Mouse (Mus musculus): Measurements from ENCODE around the gene Ephb1.

Gene Ephb1

DNA sequence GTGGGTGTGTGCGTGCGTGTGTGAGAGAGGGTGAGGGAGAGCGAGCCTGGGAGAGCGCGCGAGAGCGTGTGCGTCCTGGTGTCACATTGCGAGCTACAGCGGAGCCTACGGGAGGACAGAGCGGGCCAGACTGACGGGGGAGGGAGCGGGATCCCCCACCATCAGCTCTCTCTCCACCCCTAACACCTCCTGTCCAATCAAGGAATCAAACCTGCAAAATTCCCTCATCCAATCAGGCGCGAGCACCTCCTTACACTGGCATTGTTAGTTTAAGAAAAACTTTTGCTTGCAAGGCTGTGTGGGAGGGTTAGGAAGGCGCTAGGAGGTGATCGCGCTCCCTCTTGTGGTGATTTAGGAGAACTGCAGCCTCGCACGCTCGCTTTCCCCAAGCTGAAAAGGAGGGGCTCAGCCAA is at the start of gene Ephb1:
Gene Ephb1, minus strand, starts transcription at position 133 of the 413 bp plus-strand sequence.
- DNase-seq, result peak; percentile 80 to 83

DNA sequence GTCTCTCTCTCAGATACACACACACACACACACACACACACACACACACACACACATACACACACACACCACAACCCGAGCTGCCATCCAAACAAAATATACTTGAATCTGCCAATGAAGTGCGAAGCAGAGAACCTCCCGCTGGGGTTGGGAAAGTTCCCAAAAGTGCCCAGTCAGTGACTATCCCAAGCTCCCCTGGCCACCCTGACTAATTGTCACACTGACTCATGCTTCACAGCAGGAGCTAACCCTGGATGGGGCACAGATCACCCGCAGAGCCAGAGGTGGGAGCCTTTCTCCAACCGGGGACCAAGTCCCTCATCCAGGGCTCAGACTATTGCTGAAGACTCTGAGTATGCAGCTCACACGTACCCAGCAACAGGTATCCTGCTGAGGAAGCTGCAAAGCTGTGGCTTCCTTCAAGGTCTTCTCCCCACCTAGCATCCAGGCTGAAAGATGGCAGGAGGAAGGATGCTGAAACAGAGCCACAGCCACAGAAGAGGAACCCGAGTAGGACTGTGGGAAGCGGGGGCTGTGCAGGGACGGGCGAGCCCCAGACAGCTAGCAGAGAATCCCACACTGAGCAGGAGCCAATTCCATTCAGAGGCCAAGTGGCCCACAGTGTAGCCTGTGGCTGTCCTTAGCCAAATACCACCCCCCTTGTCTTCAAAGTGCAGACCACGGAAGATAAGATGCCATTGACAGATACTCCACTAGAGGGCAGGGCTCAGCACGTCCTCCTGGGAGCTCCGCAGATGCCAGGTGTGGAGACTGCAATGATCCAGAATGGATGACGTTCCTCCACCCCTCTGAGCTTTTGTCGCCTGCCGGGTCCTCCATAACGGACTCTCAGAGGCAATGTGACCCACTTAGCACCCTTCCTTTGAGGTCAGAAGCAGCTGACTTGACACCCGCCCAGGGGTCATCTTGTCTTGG is 48.9 kb upstream of the Ephb1 start:
- peak; percentile 28 to 41 for DNase-seq

DNA sequence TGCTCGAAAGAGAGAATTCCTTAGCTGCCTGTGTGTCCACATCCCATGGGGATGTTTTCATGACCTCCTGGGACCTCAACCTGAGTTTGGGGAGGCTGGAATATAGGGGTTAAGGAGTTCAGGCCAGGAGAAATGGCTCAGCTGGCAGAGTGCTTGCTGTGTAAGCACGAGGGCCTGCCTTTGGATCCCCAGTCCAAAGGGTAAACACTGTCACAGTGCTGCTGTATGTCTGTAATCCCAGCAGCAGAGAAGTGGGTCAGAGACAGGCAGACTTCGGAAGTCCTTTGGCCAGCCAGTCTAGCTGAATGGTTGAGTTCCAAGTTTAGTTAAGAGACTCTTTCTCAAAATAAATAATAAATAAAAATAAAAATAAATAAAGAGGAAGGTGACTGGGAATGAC is 48.2 kb upstream of the Ephb1 start:
- no peak for DNase-seq

DNA sequence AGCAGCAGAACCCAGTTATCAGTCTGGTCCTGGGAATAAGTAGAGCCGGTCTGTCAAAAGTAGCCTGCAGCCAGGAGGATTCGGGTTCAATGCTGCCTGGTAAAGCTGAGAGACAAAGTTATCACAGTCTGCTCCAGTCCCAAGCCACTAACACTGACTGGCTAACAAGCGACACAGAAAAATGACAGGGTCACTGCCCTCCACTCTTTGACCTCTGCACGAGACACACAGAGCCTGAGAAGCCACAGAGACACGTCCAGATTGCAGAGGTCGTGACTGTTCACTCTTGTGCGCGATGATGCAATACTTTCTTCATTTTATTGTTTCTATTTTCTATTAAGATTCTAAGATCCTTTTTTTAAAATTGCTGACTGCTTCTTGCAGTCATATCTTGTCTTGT is 33.8 kb upstream of the Ephb1 start:
- DNase-seq, result no peak

GRCm38 (mm10) chr9:102386816-102387215 is 32.3 kb upstream of the Ephb1 start:
- no peak for DNase-seq

GRCm38 (mm10) chr9:102380235-102380634 is 25.7 kb upstream of the Ephb1 start:
- no peak for DNase-seq

- no peak for DNase-seq
These were observed 20.2 kb upstream of the Ephb1 start for GRCm38 (mm10) chr9:102374661-102375060.

DNA sequence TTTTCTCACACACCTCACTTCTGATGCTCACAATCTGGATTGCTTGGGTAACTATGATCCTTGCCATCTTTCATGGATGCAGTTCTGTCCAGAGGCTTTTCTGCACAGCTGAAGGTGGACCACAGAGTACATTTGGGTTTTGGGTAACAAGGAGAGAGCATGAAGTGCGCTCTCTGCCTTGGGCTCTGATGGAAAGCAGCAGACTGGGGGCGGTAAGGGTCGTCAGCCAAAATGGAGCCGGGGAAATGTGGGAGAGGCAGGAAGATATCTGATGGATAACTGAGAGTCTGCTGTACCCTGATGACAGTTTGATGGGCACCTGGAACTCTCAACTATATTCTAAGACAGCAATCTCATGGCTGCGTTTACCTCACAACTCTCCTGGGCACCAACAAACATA is 19.4 kb upstream of the Ephb1 start:
- no peak for DNase-seq

DNA sequence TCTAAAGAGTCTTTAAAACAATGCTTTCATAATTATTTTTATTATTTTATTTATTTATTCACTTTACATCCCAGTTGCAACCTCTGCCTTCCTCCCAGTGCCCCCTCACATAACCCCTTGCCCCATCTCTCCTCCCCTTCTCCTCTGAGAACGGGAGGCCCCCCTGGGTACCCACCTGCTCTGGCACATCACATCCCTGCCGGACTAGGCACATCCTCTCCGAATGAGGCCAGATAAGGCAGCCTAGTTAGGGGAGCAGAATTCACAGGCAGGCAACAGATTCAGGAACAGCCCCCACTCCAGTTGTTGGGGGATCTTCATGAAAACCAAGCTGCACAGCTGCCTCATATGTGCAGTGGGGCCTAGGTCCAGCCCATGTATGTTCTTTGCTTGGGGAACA is 17.4 kb upstream of the Ephb1 start:
- no peak for DNase-seq

GRCm38 (mm10) chr9:102371036-102371770 is 16.7 kb upstream of the Ephb1 start:
- no peak for DNase-seq

- no peak for DNase-seq
These were observed 15.6 kb upstream of the Ephb1 start for GRCm38 (mm10) chr9:102370141-102370540.

DNA sequence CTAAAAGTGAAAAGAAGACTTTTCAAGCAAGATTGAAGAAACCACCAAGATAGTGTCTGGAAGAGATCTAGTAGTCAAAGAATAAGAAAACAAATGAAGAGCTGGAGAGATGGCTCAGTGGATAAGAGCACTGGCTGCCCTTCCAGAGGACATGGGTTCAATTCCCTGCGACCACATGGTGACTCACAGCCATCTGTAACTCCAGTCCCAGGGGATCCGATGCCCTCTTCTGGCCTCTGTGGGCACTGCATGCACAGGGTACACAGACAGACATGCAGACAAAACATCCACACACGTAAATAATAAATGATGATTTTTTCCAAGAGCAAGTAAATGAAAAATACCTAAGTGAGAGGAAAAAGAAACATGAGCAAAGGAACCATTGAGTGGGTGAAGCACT is 14.6 kb upstream of the Ephb1 start:
- no peak for DNase-seq

DNA sequence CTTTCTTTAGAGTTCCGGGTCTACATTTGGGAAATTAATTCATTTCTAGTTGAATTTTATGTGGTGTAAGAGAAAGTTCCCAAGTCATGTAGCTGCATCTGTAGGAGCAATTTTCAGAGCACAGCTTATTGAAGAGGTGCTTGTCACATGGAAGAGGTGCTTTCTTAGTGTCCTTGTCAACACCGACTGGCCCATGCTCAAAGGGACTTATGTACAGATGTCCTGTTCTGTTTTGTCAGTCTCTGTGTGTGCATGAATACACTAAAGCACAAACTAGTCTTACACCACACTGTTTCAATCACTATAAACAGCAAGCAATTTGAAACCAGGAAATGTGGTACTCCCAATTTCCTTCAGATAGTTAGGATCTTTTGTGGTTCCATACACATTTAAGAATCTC is 13.3 kb upstream of the Ephb1 start:
- DNase-seq, result no peak

GRCm38 (mm10) chr9:102365536-102365935 is 11.0 kb upstream of the Ephb1 start:
- no peak for DNase-seq

GRCm38 (mm10) chr9:102359311-102359710 is 4.8 kb upstream of the Ephb1 start:
- no peak for DNase-seq

- DNase-seq, result no peak
These were observed 4.2 kb upstream of the Ephb1 start for GRCm38 (mm10) chr9:102358711-102359110.

- DNase-seq, result no peak
These were observed 3.5 kb upstream of the Ephb1 start for GRCm38 (mm10) chr9:102358011-102358410.

DNA sequence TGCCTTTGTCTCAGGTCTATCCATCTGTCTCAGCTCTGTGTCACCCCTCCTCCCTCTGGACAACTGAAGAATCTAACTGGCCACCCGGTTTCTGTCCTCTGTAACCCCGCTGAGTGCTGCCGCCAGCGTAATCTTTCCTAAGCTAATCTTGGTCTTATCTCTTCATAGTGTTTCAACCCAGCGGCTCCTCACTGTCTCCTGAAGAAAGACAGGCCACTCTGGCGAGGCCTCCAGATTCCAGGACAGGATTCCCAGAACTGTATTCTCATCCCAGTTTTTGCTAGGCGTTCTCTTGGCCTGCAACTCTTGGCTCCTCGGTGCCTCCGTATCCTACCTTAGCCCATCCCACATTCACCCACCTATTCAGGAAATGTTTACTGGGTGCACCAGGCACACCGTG is 2.0 kb upstream of the Ephb1 start:
- DNase-seq, result no peak

DNA sequence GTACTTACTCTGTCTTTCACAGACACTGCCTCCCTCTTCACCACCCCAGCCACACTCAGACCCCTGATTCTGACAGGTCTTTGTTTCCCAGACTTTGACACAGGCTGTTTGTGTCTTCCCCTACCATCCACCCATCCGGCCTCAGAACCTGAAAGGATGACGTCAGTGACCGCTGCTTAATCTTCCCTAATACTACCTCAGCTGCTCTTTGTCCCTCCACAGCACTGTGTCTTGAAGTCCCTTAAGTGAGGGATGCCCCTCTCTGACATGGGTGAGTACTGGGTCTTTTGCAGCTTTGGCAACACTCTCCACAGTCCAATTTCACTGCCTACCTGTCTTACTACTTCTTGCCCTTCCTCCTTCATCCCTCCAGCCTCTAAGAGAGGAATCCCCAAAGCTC is 1.2 kb upstream of the Ephb1 start:
- no peak for DNase-seq

GRCm38 (mm10) chr9:102353636-102354491 is 629 bp downstream of the Ephb1 start:
- DNase-seq, result peak in 1 of 2 experiments; percentile 16

- DNase-seq, result no peak
These were observed 1.3 kb downstream of the Ephb1 start for GRCm38 (mm10) chr9:102353056-102353635.

GRCm38 (mm10) chr9:102352186-102353055 is 2.1 kb downstream of the Ephb1 start:
- DNase-seq, result no peak

Data from lung, postnatal 4 days (tissue).